Mouse (Mus musculus): ENCODE results near the gene Pank3.

GRCm38 (mm10) chr11:35837156-35838126 is 68.2 kb downstream of the Pank3 start:
- TF ChIP-seq CTCF (IDR thresholded peaks at IDR 0.05; ENCODE audit: low read depth, low read length) (no peak), POLR2AphosphoS5 (IDR thresholded peaks at IDR 0.05; ENCODE audit: insufficient replicate concordance, low read depth, low read length) (no peak), GATA1 (IDR thresholded peaks at IDR 0.05; ENCODE audit: borderline replicate concordance, low read length) (no peak), TAL1 (conservative IDR thresholded peaks at IDR 0.05; ENCODE audit: low read depth, low read length) (no peak)
